Mouse (Mus musculus): ENCODE results near the gene Ugt1a9. TPM values are rescaled to one million over a fixed set of nuclear protein-coding genes. Genes with fewer than 3 reads are reported as not detected.
A peak's percentile ranks its signal among the peaks of the same experiment; 100 is the strongest.

The Ugt1a9 gene
- total and polyA plus RNA-seq, 3 experiments, result not detected

- TF ChIP-seq USF1 (IDR thresholded peaks at IDR 0.05; ENCODE audit: low read depth, low read length), result no peak
- TF ChIP-seq JUND (conservative IDR thresholded peaks at IDR 0.05; ENCODE audit: low read depth, low read length), result no peak
- TF ChIP-seq TCF12 (IDR thresholded peaks at IDR 0.05; ENCODE audit: low read depth, low read length), result no peak
- no peak for TF ChIP-seq BHLHE40 (IDR thresholded peaks at IDR 0.05; ENCODE audit: low read depth, low read length)
- TF ChIP-seq POLR2A (IDR thresholded peaks at IDR 0.05; ENCODE audit: low read depth, low read length), result no peak
- TF ChIP-seq NELFE (IDR thresholded peaks at IDR 0.05; ENCODE audit: low read depth, low read length), result no peak
- no peak for TF ChIP-seq UBTF (IDR thresholded peaks at IDR 0.05; ENCODE audit: low read depth, low read length)
- no peak for TF ChIP-seq E2F4 (IDR thresholded peaks at IDR 0.05; ENCODE audit: insufficient replicate concordance, low read depth, low read length)
- TF ChIP-seq MAX (IDR thresholded peaks at IDR 0.05; ENCODE audit: low read length), result no peak
- no peak for TF ChIP-seq ZKSCAN1 (IDR thresholded peaks at IDR 0.05; ENCODE audit: borderline replicate concordance, low read depth, low read length)
- no peak for TF ChIP-seq ZC3H11A (IDR thresholded peaks at IDR 0.05; ENCODE audit: low read depth, low read length)
- Histone ChIP-seq H3K27ac (ENCODE audit: insufficient read depth, low read depth) (no peak overlapping the region), H3K27me3 (replicated peaks) (no peaks in the 10 kb centered on the region), H3K9me3 (replicated peaks; ENCODE audit: low read length) (peaks cover 84% of the 10 kb centered on the region), H3K9ac (ENCODE audit: insufficient read depth, low read depth) (no peak overlapping the region), H3K4me1 (ENCODE audit: control insufficient read depth in 1 of 2, insufficient read depth in 2 of 2) (no peaks in the 10 kb centered on the region), H3K79me2 (replicated peaks; ENCODE audit: control insufficient read depth, extremely low read depth, insufficient read depth, poor library complexity, severe bottlenecking) (no peaks in the 10 kb centered on the region), H3K36me3 (replicated peaks in 1 of 2; ENCODE audit: control insufficient read depth in 1 of 2, insufficient read depth in 1 of 2, low read length in 1 of 2) (no peaks in the 10 kb centered on the region), H3K4me3 (replicated peaks in 1 of 3; ENCODE audit: low read depth in 2 of 3, low read length in 2 of 3, poor library complexity in 1 of 3) (no peak overlapping the region), H3K4me2 (ENCODE audit: insufficient read depth, low read depth, poor library complexity, severe bottlenecking) (no peak overlapping the region)
- DNase-seq (ENCODE audit: extremely low read depth), result peak; percentile 2
- in situ Hi-C loops (cut with MboI; ENCODE audit: low pct_ligation_motif_present, low pct_unique_long_range_greater_than_20kb, low sequenced_read_pairs), result no loop called here
- dilution Hi-C loops (cut with MboI; ENCODE audit: extremely low pct_ligation_motif_present, extremely low pct_unique_long_range_greater_than_20kb, low sequenced_read_pairs), result no loop called here
These were observed 146.0 kb downstream of the Ugt1a9 start for GRCm38 (mm10) chr1:88216551-88216950.

GRCm38 (mm10) chr1:88217144-88217543 is 146.5 kb downstream of the Ugt1a9 start:
- 0 out of 2 replicates have a peak, but pooled peaks have one; percentile 22 for TF ChIP-seq CHD2 (IDR thresholded peaks at IDR 0.05; ENCODE audit: low read length)
- TF ChIP-seq BHLHE40 (IDR thresholded peaks at IDR 0.05; ENCODE audit: low read depth, low read length), result 0 out of 2 replicates have a peak, but pooled peaks have one; percentile 17
- TF ChIP-seq MXI1 (IDR thresholded peaks at IDR 0.05; ENCODE audit: low read depth, low read length), result peak; percentile 45; the same call in 1 of the 2 replicates
- TF ChIP-seq RCOR1 (conservative IDR thresholded peaks at IDR 0.05; ENCODE audit: low read depth, low read length), result peak; percentile 55; the same call in 1 of the 2 replicates
- no peak for TF ChIP-seq MYC (IDR thresholded peaks at IDR 0.05; ENCODE audit: low read depth, low read length)
- TF ChIP-seq CTCF (conservative IDR thresholded peaks at IDR 0.05 in 1 of 2, IDR thresholded peaks at IDR 0.05 in 1 of 2; ENCODE audit: low read depth in 2 of 2, low read length in 2 of 2), result peak in 1 of 2 experiments; percentile 46; a peak in 2 of 4 replicates
- TF ChIP-seq MEF2A (IDR thresholded peaks at IDR 0.05; ENCODE audit: borderline replicate concordance, low read depth, low read length), result no peak
- TF ChIP-seq HCFC1 (IDR thresholded peaks at IDR 0.05; ENCODE audit: low read depth, low read length), result no peak
- no peak for TF ChIP-seq JUN (IDR thresholded peaks at IDR 0.05; ENCODE audit: insufficient read depth, low read depth, low read length)
- peak; percentile 41; the same call in 1 of the 2 replicates for TF ChIP-seq ZMIZ1 (IDR thresholded peaks at IDR 0.05; ENCODE audit: low read depth, low read length)
- 0 out of 2 replicates have a peak, but pooled peaks have one; percentile 10 for TF ChIP-seq NELFE (IDR thresholded peaks at IDR 0.05; ENCODE audit: low read depth, low read length)
- in situ Hi-C loops (cut with MboI; ENCODE audit: low pct_ligation_motif_present, low pct_unique_long_range_greater_than_20kb, low sequenced_read_pairs), result no loop called here
- no peaks in the 10 kb centered on the region for H3K4me1 ChIP-seq (ENCODE audit: control insufficient read depth in 1 of 2, insufficient read depth in 2 of 2)
- no peaks in the 10 kb centered on the region for H3K79me2 ChIP-seq (replicated peaks; ENCODE audit: control insufficient read depth, extremely low read depth, insufficient read depth, poor library complexity, severe bottlenecking)
- peak; percentile 7 for DNase-seq (ENCODE audit: extremely low read depth)
- no peaks in the 10 kb centered on the region for H3K36me3 ChIP-seq (replicated peaks in 1 of 2; ENCODE audit: control insufficient read depth in 1 of 2, insufficient read depth in 1 of 2, low read length in 1 of 2)
- no peak overlapping the region for H3K9ac ChIP-seq (ENCODE audit: insufficient read depth, low read depth)
- no peak overlapping the region for H3K4me2 ChIP-seq (ENCODE audit: insufficient read depth, low read depth, poor library complexity, severe bottlenecking)
- peaks cover 78% of the 10 kb centered on the region for H3K9me3 ChIP-seq (replicated peaks; ENCODE audit: low read length)
- dilution Hi-C loops (cut with MboI; ENCODE audit: extremely low pct_ligation_motif_present, extremely low pct_unique_long_range_greater_than_20kb, low sequenced_read_pairs), result no loop called here
- H3K27ac ChIP-seq (ENCODE audit: insufficient read depth, low read depth), result no peak overlapping the region
- no peaks in the 10 kb centered on the region for H3K27me3 ChIP-seq (replicated peaks)
- H3K4me3 ChIP-seq (replicated peaks in 1 of 3; ENCODE audit: low read depth in 2 of 3, low read length in 2 of 3, poor library complexity in 1 of 3), result no peak overlapping the region

All from CH12.LX (cell line).